Mouse (Mus musculus) midbrain, embryonic 14.5 days (tissue): ENCODE measurements around the gene Dnajc24. TPM values are rescaled to one million over a fixed set of nuclear protein-coding genes. Genes with fewer than 3 reads are reported as not detected.
A peak's percentile ranks its signal among the peaks of the same experiment; 100 is the strongest.

Source experiments
- ATAC-seq: fragments of 200-750 bp; cut with Nextera tagmentation; 2 replicates; pipeline ENCODE4 v1.8.0; 2017; ENCODE audit warnings: moderate number of reproducible peaks, moderate library complexity; ENCODE audit not compliant: low FRiP score, low TSS enrichment
- DNase-seq: peaks from one replicate; pipeline ENCODE4 v3.0.0-alpha.2; 2015
- H3K27ac ChIP-seq: fragments of 300-500 bp; sonication (generic); replicated peaks from 2 replicates; pipeline ENCODE4 v1.5.1; 2014; ENCODE audit warnings: mild to moderate bottlenecking, low read depth, low read length, moderate library complexity
- H3K27me3 ChIP-seq: fragments of 300-500 bp; sonication (generic); 2 replicates; pipeline ENCODE4 v1.6.1; 2014; ENCODE audit warnings: low read length, control low read depth, mixed read lengths; ENCODE audit not compliant: control insufficient read depth, insufficient read depth
- H3K36me3 ChIP-seq: fragments of 300-500 bp; sonication (generic); 2 replicates; pipeline ENCODE4 v1.6.1; 2014; ENCODE audit warnings: low read length, control low read depth; ENCODE audit not compliant: control insufficient read depth, insufficient read depth
- H3K4me1 ChIP-seq: fragments of 300-500 bp; sonication (generic); 2 replicates; pipeline ENCODE4 v1.6.1; 2014; ENCODE audit warnings: mild to moderate bottlenecking, antibody characterized with exemption, low read length, control low read depth; ENCODE audit not compliant: control insufficient read depth, insufficient read depth
- H3K4me2 ChIP-seq: fragments of 300-500 bp; sonication (generic); 2 replicates; pipeline ENCODE4 v1.6.1; 2014; ENCODE audit warnings: mild to moderate bottlenecking, low read length, moderate library complexity
- H3K4me3 ChIP-seq: fragments of 300-500 bp; sonication (generic); replicated peaks from 2 replicates; pipeline ENCODE4 v1.5.1; 2014; ENCODE audit warnings: low read depth, low read length
- H3K9ac ChIP-seq: fragments of 300-500 bp; sonication (generic); replicated peaks from 2 replicates; pipeline ENCODE4 v1.6.1; 2014; ENCODE audit warnings: mild to moderate bottlenecking, low read length, moderate library complexity
- H3K9me3 ChIP-seq: fragments of 300-500 bp; sonication (generic); 2 replicates; pipeline ENCODE4 v1.6.1; 2016; ENCODE audit warnings: low read length, control low read depth, mixed read lengths; ENCODE audit not compliant: control insufficient read depth
- WGBS: fragments of 180-500 bp; shearing (Covaris S2); extraction: QIAGEN DNeasy Blood & Tissue Kit; methylation state at CpG from one replicate; pipeline ENCODE4 v1.1.7; 2014; 5-methylcytosine and 5-hydroxymethylcytosine counted together
- microRNA-seq: library from miRNA; unstranded; fragments of <30 nt; microRNA quantifications from one replicate; pipeline ENCODE4, GENCODE M21; 2016
- polyA plus RNA-seq: library from polyadenylated mRNA; unstranded; fragments of >200 nt; fragmentation: Nextera tagmentation; extraction: Ambion mirVana; gene quantifications from 2 replicates; pipeline ENCODE4 v1.2.1, GENCODE M21; 2014

Gene Dnajc24
- polyA plus RNA-seq, 1 experiment from 2014 or later, result 29.3 TPM

GRCm38 (mm10) chr2:105917623-105918346, 85.6 kb downstream of the Dnajc24 start:
- no peaks in the 10 kb centered on the region for H3K9me3 ChIP-seq
- H3K4me2 ChIP-seq, result no peak overlapping the region
- H3K36me3 ChIP-seq, result no peaks in the 10 kb centered on the region
- peaks cover 3% of the 10 kb centered on the region; the same call in 1 of the 2 replicates for H3K27me3 ChIP-seq
- H3K9ac ChIP-seq, result no peak overlapping the region
- ATAC-seq (peak; percentile 80; the same call in 1 of the 2 replicates), DNase-seq (peak; percentile 60)
- WGBS, result 22% methylated on average over 5 of the region's 5 CpGs
- H3K4me3 ChIP-seq, result no peak overlapping the region
- peaks cover 7% of the 10 kb centered on the region for H3K4me1 ChIP-seq
- 0 out of 2 replicates have a peak overlapping the region, but pooled peaks have one; percentile 14 for H3K27ac ChIP-seq

Small RNA genes lying within 50 kb of the gene (microRNA-seq; reads per million reads assigned to microRNA genes)
- gene Gm22002, result not detected

Other genes starting within 250 kb of the Dnajc24 start
- 39.2 and 46.2 TPM in 2 replicates for gene Elp4, start 99.0 kb downstream of the Dnajc24 start, polyA plus RNA-seq
- 102 and 109 TPM in 2 replicates for gene Immp1l, start 98.9 kb downstream of the Dnajc24 start, polyA plus RNA-seq